Mouse (Mus musculus) heart, embryonic 16.5 days (tissue): ENCODE data around the gene Polr2a. TPM values are rescaled to one million over a fixed set of nuclear protein-coding genes. Genes with fewer than 3 reads are reported as not detected.
A peak's percentile ranks its signal among the peaks of the same experiment; 100 is the strongest.

Experiments
- ATAC-seq: fragments of 200-750 bp; cut with Nextera tagmentation; replicated peaks from 2 replicates; pipeline ENCODE4 v1.8.0; 2017; ENCODE audit warnings: moderate number of reproducible peaks; ENCODE audit not compliant: insufficient read depth, low FRiP score; ENCODE audit errors: extremely low read depth
- H3K27ac ChIP-seq: fragments of 300-500 bp; sonication (generic); 2 replicates; pipeline ENCODE4 v1.5.1; 2014; ENCODE audit warnings: mild to moderate bottlenecking, low read length, control low read depth, moderate library complexity
- H3K27me3 ChIP-seq: fragments of 300-500 bp; sonication (generic); 2 replicates; pipeline ENCODE4 v1.6.1; 2014; ENCODE audit warnings: low read length, mixed read lengths; ENCODE audit not compliant: control insufficient read depth, insufficient read depth
- H3K36me3 ChIP-seq: fragments of 300-500 bp; sonication (generic); 2 replicates; pipeline ENCODE4 v1.6.1; 2014; ENCODE audit not compliant: control insufficient read depth, insufficient read depth
- H3K4me1 ChIP-seq: fragments of 300-500 bp; sonication (generic); 2 replicates; pipeline ENCODE4 v1.6.1; 2014; ENCODE audit warnings: low read length, mixed read lengths; ENCODE audit not compliant: control insufficient read depth, insufficient read depth
- H3K4me2 ChIP-seq: fragments of 300-500 bp; sonication (generic); 2 replicates; pipeline ENCODE4 v1.6.1; 2014; ENCODE audit warnings: low read depth, mild to moderate bottlenecking, control low read depth, low read length
- H3K4me3 ChIP-seq: fragments of 300-500 bp; sonication (generic); 2 replicates; pipeline ENCODE4 v1.5.1; 2014; ENCODE audit warnings: mild to moderate bottlenecking, control low read depth, low read length
- H3K9ac ChIP-seq: fragments of 300-500 bp; sonication (generic); 2 replicates; pipeline ENCODE4 v1.6.1; 2014; ENCODE audit warnings: low read length, control low read depth
- H3K9me3 ChIP-seq: fragments of 300-500 bp; sonication (generic); replicated peaks from 2 replicates; pipeline ENCODE4 v1.6.1; 2016; ENCODE audit warnings: low read length; ENCODE audit not compliant: control insufficient read depth
- WGBS: fragments of 180-500 bp; shearing (Covaris S2); extraction: QIAGEN DNeasy Blood & Tissue Kit; methylation state at CpG from one replicate; pipeline ENCODE4 v1.1.7; 2014; 5-methylcytosine and 5-hydroxymethylcytosine counted together
- polyA plus RNA-seq: library from polyadenylated mRNA; unstranded; fragments of >200 nt; fragmentation: Nextera tagmentation; extraction: Ambion mirVana; gene quantifications from 2 replicates; pipeline ENCODE4 v1.2.1, GENCODE M21; 2015

Gene Polr2a
- polyA plus RNA-seq, 1 experiment from 2014 or later: 16.9 TPM

GRCm38 (mm10) chr11:69685526-69686148, 72.8 kb downstream of the Polr2a start, which contains the start of gene Tnfsf13:
Gene Tnfsf13, minus strand, starts transcription at chr11:69685784.
- H3K9ac ChIP-seq: peak within 1 kb of the TSS; percentile 54
- H3K27ac ChIP-seq: peak within 1 kb of the TSS; percentile 86
- no peaks in the 10 kb centered on the region for H3K36me3 ChIP-seq
- peaks cover 24% of the 10 kb centered on the region for H3K4me1 ChIP-seq
- H3K27me3 ChIP-seq: no peaks in the 10 kb centered on the region
- no peak; the same call in 1 of the 2 replicates for ATAC-seq
- no peak within 1 kb of the TSS for H3K4me3 ChIP-seq
- H3K4me2 ChIP-seq: peak within 1 kb of the TSS; percentile 18
- no peaks in the 10 kb centered on the region for H3K9me3 ChIP-seq
- 56% methylated on average over 10 of the region's 10 CpGs for WGBS

GRCm38 (mm10) chr11:69684936-69685335, 73.5 kb downstream of the Polr2a start:
- H3K27ac ChIP-seq: peak overlapping the region; percentile 86

GRCm38 (mm10) chr11:69684128-69684745, 74.2 kb downstream of the Polr2a start:
- WGBS: 74% methylated on average over 12 of the region's 12 CpGs
- Histone ChIP-seq H3K36me3 (peaks cover 4% of the 10 kb centered on the region; the same call in 1 of the 2 replicates), H3K27me3 (no peaks in the 10 kb centered on the region), H3K4me1 (peaks cover 31% of the 10 kb centered on the region), H3K9me3 (no peaks in the 10 kb centered on the region), H3K9ac (no peak overlapping the region), H3K4me3 (no peak overlapping the region), H3K4me2 (no peak overlapping the region), H3K27ac (no peak overlapping the region)
- ATAC-seq: no peak

More at GRCm38 (mm10) chr11:69684936-69685335, 73.5 kb downstream of the Polr2a start:
- no peak for ATAC-seq
- Histone ChIP-seq H3K4me1 (peaks cover 27% of the 10 kb centered on the region), H3K27me3 (no peaks in the 10 kb centered on the region), H3K4me2 (no peak overlapping the region), H3K36me3 (no peaks in the 10 kb centered on the region), H3K9ac (0 out of 2 replicates have a peak overlapping the region, but pooled peaks have one; percentile 32), H3K4me3 (no peak overlapping the region), H3K9me3 (no peaks in the 10 kb centered on the region)
- WGBS: 86% methylated on average over 6 of the region's 6 CpGs

Other genes starting within 250 kb of the Polr2a start
- gene Dnah2, start 209.5 kb downstream of the Polr2a start, polyA plus RNA-seq: 0.17 and 0.62 TPM in 2 replicates
- 49.9 and 57.0 TPM in 2 replicates for gene Efnb3, start 198.4 kb downstream of the Polr2a start, polyA plus RNA-seq
- 15.1 and 16.5 TPM in 2 replicates for gene Wrap53, start 178.4 kb downstream of the Polr2a start, polyA plus RNA-seq
- gene Trp53, start 178.3 kb downstream of the Polr2a start, polyA plus RNA-seq: 79.1 and 87.0 TPM in 2 replicates
- gene Atp1b2, start 152.7 kb downstream of the Polr2a start, polyA plus RNA-seq: 22.3 and 25.6 TPM in 2 replicates
- 0.20 TPM in 1 of 2 replicates, not detected in the other for gene Shbg, start 140.7 kb downstream of the Polr2a start, polyA plus RNA-seq
- gene Sat2, start 136.6 kb downstream of the Polr2a start, polyA plus RNA-seq: 13.0 and 13.8 TPM in 2 replicates
- 22.1 and 25.4 TPM in 2 replicates for gene Fxr2, start 125.6 kb downstream of the Polr2a start, polyA plus RNA-seq
- not detected in 2 replicates for gene Sox15, start 103.3 kb downstream of the Polr2a start, polyA plus RNA-seq
- gene Mpdu1, start 96.0 kb downstream of the Polr2a start, polyA plus RNA-seq: 40.1 and 44.0 TPM in 2 replicates
- gene Cd68, start 92.5 kb downstream of the Polr2a start, polyA plus RNA-seq: 10.0 and 12.3 TPM in 2 replicates
- gene Eif4a1, start 86.2 kb downstream of the Polr2a start, polyA plus RNA-seq: 337 and 346 TPM in 2 replicates
- gene Senp3, start 76.6 kb downstream of the Polr2a start, polyA plus RNA-seq: 55.8 and 58.0 TPM in 2 replicates
- gene Tnfsf13, start 72.9 kb downstream of the Polr2a start, polyA plus RNA-seq: 0.45 and 0.85 TPM in 2 replicates
- 5.9 and 7.8 TPM in 2 replicates for gene Tnfsf12, start 62.8 kb downstream of the Polr2a start, polyA plus RNA-seq
- gene Tnfsfm13, start 62.5 kb downstream of the Polr2a start, polyA plus RNA-seq: 3.1 and 3.5 TPM in 2 replicates
- gene Slc35g3, start 3.3 kb upstream of the Polr2a start, polyA plus RNA-seq: 0.16 and 0.18 TPM in 2 replicates
- 3.6 TPM in 2 replicates for gene Zbtb4, start 7.3 kb upstream of the Polr2a start, polyA plus RNA-seq
- 5.8 and 6.0 TPM in 2 replicates for gene Chrnb1, start 37.3 kb upstream of the Polr2a start, polyA plus RNA-seq
- 2.2 and 3.0 TPM in 2 replicates for gene Fgf11, start 43.2 kb upstream of the Polr2a start, polyA plus RNA-seq
- 3.1 TPM in 2 replicates for gene Tmem102, start 47.0 kb upstream of the Polr2a start, polyA plus RNA-seq
- gene Gm39566, start 56.7 kb upstream of the Polr2a start, polyA plus RNA-seq: not detected in 2 replicates
- not detected in 2 replicates for gene Spem2, start 59.8 kb upstream of the Polr2a start, polyA plus RNA-seq
- gene Spem1, start 63.5 kb upstream of the Polr2a start, polyA plus RNA-seq: not detected in 2 replicates
- 1.6 and 2.0 TPM in 2 replicates for gene Nlgn2, start 79.1 kb upstream of the Polr2a start, polyA plus RNA-seq
- 258 and 323 TPM in 2 replicates for gene Tmem256, start 79.9 kb upstream of the Polr2a start, polyA plus RNA-seq
- 72.1 and 74.9 TPM in 2 replicates for gene Plscr3, start 87.7 kb upstream of the Polr2a start, polyA plus RNA-seq
- gene Tnk1, start 100.1 kb upstream of the Polr2a start, polyA plus RNA-seq: 0.26 and 0.90 TPM in 2 replicates
- not detected in 2 replicates for gene Tmem95, start 119.4 kb upstream of the Polr2a start, polyA plus RNA-seq
- 3.9 and 4.3 TPM in 2 replicates for gene Kctd11, start 122.8 kb upstream of the Polr2a start, polyA plus RNA-seq
- 10.8 and 19.9 TPM in 2 replicates for gene Acap1, start 136.9 kb upstream of the Polr2a start, polyA plus RNA-seq
- 4.1 and 4.4 TPM in 2 replicates for gene 2810408A11Rik, start 142.3 kb upstream of the Polr2a start, polyA plus RNA-seq
- 7.4 and 8.7 TPM in 2 replicates for gene Neurl4, start 142.4 kb upstream of the Polr2a start, polyA plus RNA-seq
- gene Gps2, start 155.3 kb upstream of the Polr2a start, polyA plus RNA-seq: 50.1 and 51.2 TPM in 2 replicates
- 1,137 and 1,317 TPM in 2 replicates for gene Eif5a, start 163.3 kb upstream of the Polr2a start, polyA plus RNA-seq
- gene Ybx2, start 177.2 kb upstream of the Polr2a start, polyA plus RNA-seq: 5.3 and 7.3 TPM in 2 replicates
- 56.1 and 58.4 TPM in 2 replicates for gene Slc2a4, start 189.6 kb upstream of the Polr2a start, polyA plus RNA-seq
- gene Cldn7, start 206.1 kb upstream of the Polr2a start, polyA plus RNA-seq: 7.5 and 14.4 TPM in 2 replicates
- 23.9 and 25.0 TPM in 2 replicates for gene Ctdnep1, start 222.5 kb upstream of the Polr2a start, polyA plus RNA-seq
- gene Elp5, start 223.9 kb upstream of the Polr2a start, polyA plus RNA-seq: 111 and 116 TPM in 2 replicates
- gene Gabarap, start 232.5 kb upstream of the Polr2a start, polyA plus RNA-seq: 421 and 428 TPM in 2 replicates
- 42.0 and 43.9 TPM in 2 replicates for gene Phf23, start 237.1 kb upstream of the Polr2a start, polyA plus RNA-seq
- gene Dvl2, start 242.0 kb upstream of the Polr2a start, polyA plus RNA-seq: 17.1 and 19.2 TPM in 2 replicates